Mouse (Mus musculus): ENCODE data around the gene Neurl2. TPM values are rescaled to one million over a fixed set of nuclear protein-coding genes. Genes with fewer than 3 reads are reported as not detected.
A peak's percentile ranks its signal among the peaks of the same experiment; 100 is the strongest.

Gene Neurl2
- polyA plus RNA-seq, 1 experiment from 2014 or later: 50.6 TPM

DNA sequence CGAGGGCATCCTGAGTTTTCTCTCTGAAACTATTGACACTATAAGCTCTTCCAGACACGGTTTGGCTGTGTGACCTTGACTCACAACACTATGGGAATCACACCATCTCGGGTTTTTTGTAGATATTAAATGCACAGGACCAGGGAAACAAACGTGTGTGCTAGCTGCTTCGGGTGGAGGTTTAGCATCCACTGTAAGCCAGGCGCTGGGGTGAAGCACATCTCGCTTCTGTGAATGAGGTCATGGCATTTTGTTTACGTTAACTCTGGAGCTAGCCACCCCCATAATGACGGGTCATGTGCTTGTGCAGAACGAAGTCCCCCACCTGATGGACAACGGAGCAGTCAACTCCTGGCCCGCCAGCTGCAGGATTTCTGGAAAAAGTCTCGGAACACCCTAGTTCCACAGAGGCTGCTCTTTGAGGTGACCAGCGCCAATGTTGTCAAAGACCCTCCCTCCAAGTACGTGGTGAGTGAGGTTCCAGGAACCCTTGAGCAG is 46.8 kb downstream of the Neurl2 start:
- ATAC-seq (replicated peaks; ENCODE audit: extremely low read depth, insufficient read depth, low FRiP score): no peak
- WGBS: 5% methylated on average over 15 of the region's 15 CpGs

DNA sequence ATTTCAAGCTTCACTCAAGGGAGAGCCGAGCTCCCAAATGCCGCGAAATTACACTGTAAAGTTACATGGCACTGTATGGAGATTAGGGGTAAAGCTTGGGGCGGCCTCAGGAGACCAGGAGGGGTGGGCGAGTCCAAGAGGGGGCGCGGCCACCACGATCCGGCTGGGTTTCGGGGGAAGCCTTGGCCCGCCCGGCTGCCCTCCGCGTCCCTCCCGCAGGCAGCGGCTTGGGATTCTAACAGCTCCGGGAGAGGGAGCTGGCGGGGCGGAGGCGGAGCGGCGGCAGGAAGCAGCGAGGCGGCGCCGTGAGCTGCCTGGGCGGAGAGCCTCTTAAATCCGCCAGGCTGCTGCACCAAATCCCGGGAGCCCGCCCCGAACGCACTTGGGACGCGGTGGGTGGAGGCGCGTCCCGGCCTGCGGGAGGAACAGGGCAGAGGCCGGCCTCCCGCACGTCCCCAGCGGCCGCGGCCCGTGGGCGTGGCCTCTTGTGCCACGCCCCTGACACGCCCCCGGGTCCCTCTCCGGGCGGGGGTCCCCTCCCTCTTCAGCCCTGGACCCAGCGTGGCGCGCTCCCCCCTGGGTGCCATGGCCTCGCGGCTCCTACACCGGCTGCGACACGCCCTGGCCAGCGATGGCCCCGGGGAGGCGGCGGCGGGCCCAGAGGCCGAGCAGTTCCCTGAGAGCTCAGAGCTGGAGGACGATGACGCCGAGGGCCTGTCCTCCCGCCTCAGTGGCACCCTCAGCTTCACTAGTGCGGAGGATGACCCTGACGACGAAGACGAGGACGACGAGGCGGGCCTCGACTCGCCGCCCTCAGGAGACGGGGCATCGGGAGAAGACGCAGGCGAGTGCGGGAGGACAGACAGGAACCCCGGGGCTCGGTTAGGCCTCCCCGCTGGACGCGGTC is 47.5 kb downstream of the Neurl2 start, which contains the start of gene Snx21:
Snx21 (plus strand) TSS at position 343 of the 907 bp plus-strand sequence.
- Histone ChIP-seq H3K4me3 (ENCODE audit: low read length) (peak within 1 kb of the TSS; percentile 73), H3K9ac (ENCODE audit: low read length) (peak within 1 kb of the TSS; percentile 90), H3K4me2 (ENCODE audit: low read depth, low read length) (peak within 1 kb of the TSS; percentile 73), H3K9me3 (replicated peaks; ENCODE audit: control insufficient read depth, low read length) (no peaks in the 10 kb centered on the region), H3K36me3 (ENCODE audit: control insufficient read depth, insufficient read depth) (peaks cover 2% of the 10 kb centered on the region; the same call in 1 of the 2 replicates), H3K4me1 (ENCODE audit: control insufficient read depth, insufficient read depth, low read length) (peaks cover 26% of the 10 kb centered on the region), H3K27me3 (ENCODE audit: control insufficient read depth, insufficient read depth, low read length) (no peaks in the 10 kb centered on the region), H3K27ac (ENCODE audit: low read length) (peak within 1 kb of the TSS; percentile 96)
- WGBS: under 1% methylated on average over 84 of the region's 89 CpGs
- ATAC-seq (replicated peaks; ENCODE audit: extremely low read depth, insufficient read depth, low FRiP score): peak; percentile 96

More for the DNA sequence above, 46.8 kb downstream of the Neurl2 start:
- Histone ChIP-seq H3K4me3 (ENCODE audit: low read length) (peak overlapping the region; percentile 73), H3K9me3 (replicated peaks; ENCODE audit: control insufficient read depth, low read length) (no peaks in the 10 kb centered on the region), H3K27me3 (ENCODE audit: control insufficient read depth, insufficient read depth, low read length) (no peaks in the 10 kb centered on the region), H3K4me2 (ENCODE audit: low read depth, low read length) (peak overlapping the region; percentile 73), H3K4me1 (ENCODE audit: control insufficient read depth, insufficient read depth, low read length) (peaks cover 26% of the 10 kb centered on the region), H3K27ac (ENCODE audit: low read length) (peak overlapping the region; percentile 96), H3K36me3 (ENCODE audit: control insufficient read depth, insufficient read depth) (peaks cover 2% of the 10 kb centered on the region; the same call in 1 of the 2 replicates), H3K9ac (ENCODE audit: low read length) (peak overlapping the region; percentile 90)

DNA sequence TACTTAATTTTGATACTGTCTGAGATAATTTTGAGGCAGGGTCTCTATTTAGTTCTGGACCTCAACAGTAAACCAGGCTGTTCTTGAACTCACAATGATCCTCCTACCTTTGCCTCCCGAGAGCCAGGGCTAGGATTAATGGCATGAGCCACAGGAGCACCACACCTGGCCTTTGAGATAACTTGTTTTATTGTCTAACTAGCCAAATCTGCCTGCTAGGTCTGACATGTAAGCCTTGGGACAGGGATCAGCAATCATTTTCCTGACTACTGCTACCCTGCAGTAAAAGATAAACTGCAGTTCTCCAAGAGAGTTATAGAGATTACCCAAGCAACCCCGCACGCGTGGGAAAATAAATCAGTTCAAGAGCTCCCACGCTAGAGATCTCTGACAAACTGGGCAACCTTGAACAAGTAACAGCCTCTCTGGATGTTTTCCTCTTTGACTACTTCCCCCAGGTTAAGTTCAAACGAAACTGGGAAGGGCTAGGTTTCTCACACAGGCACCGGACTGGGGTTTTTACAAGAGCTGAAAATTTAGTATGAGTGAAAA is 48.3 kb downstream of the Neurl2 start:
- Histone ChIP-seq H3K9me3 (replicated peaks; ENCODE audit: control insufficient read depth, low read length) (no peaks in the 10 kb centered on the region), H3K36me3 (ENCODE audit: control insufficient read depth, insufficient read depth) (peaks cover 2% of the 10 kb centered on the region; the same call in 1 of the 2 replicates), H3K4me3 (ENCODE audit: low read length) (peak overlapping the region; percentile 73), H3K27ac (ENCODE audit: low read length) (peak overlapping the region; percentile 96), H3K4me1 (ENCODE audit: control insufficient read depth, insufficient read depth, low read length) (peaks cover 26% of the 10 kb centered on the region), H3K4me2 (ENCODE audit: low read depth, low read length) (peak overlapping the region; percentile 73), H3K27me3 (ENCODE audit: control insufficient read depth, insufficient read depth, low read length) (no peaks in the 10 kb centered on the region), H3K9ac (ENCODE audit: low read length) (peak overlapping the region; percentile 90)
- 5% methylated on average over 7 of the region's 7 CpGs for WGBS
- ATAC-seq (replicated peaks; ENCODE audit: extremely low read depth, insufficient read depth, low FRiP score): no peak

DNA sequence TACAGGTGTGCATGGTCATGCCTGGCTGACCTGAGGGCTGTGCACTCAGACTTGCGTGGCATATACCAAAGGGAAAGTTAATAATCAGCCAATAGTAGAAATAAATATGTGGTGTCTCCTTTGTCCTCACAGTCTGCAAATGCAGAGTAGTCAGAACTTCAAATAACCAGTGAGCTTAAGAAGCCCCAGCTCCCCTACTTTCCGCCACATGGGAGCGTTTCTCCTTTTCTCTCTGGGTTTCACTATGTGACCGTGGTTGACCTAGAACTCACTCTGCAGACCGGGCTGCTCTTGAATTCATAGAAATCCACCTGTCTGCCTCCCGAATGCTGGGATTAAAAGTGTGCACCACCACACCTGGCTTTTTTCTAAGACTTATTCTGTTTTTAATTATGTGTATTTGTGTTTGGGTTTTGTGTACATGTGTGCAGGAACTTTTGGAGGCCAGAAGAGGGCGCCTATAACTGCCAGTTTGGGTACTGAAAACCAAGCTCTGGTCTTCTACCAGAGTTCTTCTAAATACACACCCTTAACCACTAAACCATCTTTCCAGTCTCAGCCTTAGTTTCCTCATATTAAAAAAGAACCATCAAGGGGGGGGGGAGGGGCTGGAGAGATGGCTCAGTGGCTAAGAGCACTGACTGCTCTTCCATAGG is 49.2 kb downstream of the Neurl2 start:
- no peak overlapping the region for H3K4me2 ChIP-seq (ENCODE audit: low read depth, low read length)
- WGBS: 73% methylated on average over 7 of the region's 7 CpGs

DNA sequence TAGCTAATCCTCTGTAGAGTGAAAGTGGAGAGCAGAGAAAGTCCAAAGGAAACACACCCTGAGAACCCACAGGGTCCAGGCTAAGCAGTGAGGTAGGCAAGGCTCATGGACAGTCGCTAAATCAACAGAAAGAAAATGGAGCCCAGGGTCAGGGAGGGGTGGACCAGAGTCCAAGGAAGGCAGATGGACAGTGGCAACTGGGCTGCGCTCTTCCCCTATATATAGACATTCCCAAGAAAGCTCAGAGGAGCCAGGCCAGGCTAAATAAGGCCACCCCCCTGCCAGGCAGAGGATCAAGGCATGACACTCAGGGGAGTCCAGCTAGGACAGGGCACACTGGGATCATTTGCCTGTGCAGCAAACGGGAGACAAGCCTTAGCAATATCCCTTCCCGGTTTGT is 51.4 kb downstream of the Neurl2 start:
- Histone ChIP-seq H3K4me3 (ENCODE audit: low read length) (no peak overlapping the region), H3K9ac (ENCODE audit: low read length) (no peak overlapping the region), H3K27me3 (ENCODE audit: control insufficient read depth, insufficient read depth, low read length) (no peaks in the 10 kb centered on the region), H3K4me1 (ENCODE audit: control insufficient read depth, insufficient read depth, low read length) (peaks cover 9% of the 10 kb centered on the region), H3K9me3 (replicated peaks; ENCODE audit: control insufficient read depth, low read length) (no peaks in the 10 kb centered on the region), H3K36me3 (ENCODE audit: control insufficient read depth, insufficient read depth) (no peaks in the 10 kb centered on the region), H3K27ac (ENCODE audit: low read length) (no peak overlapping the region), H3K4me2 (ENCODE audit: low read depth, low read length) (no peak overlapping the region)
- no peak for ATAC-seq (replicated peaks; ENCODE audit: extremely low read depth, insufficient read depth, low FRiP score)
- 62% methylated on average over 4 of the region's 4 CpGs for WGBS

More for the DNA sequence above, 49.2 kb downstream of the Neurl2 start:
- no peak for ATAC-seq (replicated peaks; ENCODE audit: extremely low read depth, insufficient read depth, low FRiP score)
- Histone ChIP-seq H3K27me3 (ENCODE audit: control insufficient read depth, insufficient read depth, low read length) (no peaks in the 10 kb centered on the region), H3K4me3 (ENCODE audit: low read length) (no peak overlapping the region), H3K4me1 (ENCODE audit: control insufficient read depth, insufficient read depth, low read length) (peaks cover 26% of the 10 kb centered on the region), H3K36me3 (ENCODE audit: control insufficient read depth, insufficient read depth) (peaks cover 2% of the 10 kb centered on the region; the same call in 1 of the 2 replicates), H3K9me3 (replicated peaks; ENCODE audit: control insufficient read depth, low read length) (no peaks in the 10 kb centered on the region), H3K9ac (ENCODE audit: low read length) (no peak overlapping the region), H3K27ac (ENCODE audit: low read length) (no peak overlapping the region)

Other genes with a start within 250 kb of the Neurl2 start
- 0.19 and 0.30 TPM in 2 replicates for gene Wfdc6a, start 248.0 kb downstream of the Neurl2 start, polyA plus RNA-seq (2015; fragmentation: Nextera tagmentation; extraction: Ambion mirVana)
- gene Eppin, start 239.9 kb downstream of the Neurl2 start, polyA plus RNA-seq (2015; fragmentation: Nextera tagmentation; extraction: Ambion mirVana): not detected in 2 replicates
- not detected in 2 replicates for gene Wfdc6b, start 219.9 kb downstream of the Neurl2 start, polyA plus RNA-seq (2015; fragmentation: Nextera tagmentation; extraction: Ambion mirVana)
- not detected in 2 replicates for gene Wfdc8, start 219.8 kb downstream of the Neurl2 start, polyA plus RNA-seq (2015; fragmentation: Nextera tagmentation; extraction: Ambion mirVana)
- gene Wfdc16, start 194.7 kb downstream of the Neurl2 start, polyA plus RNA-seq (2015; fragmentation: Nextera tagmentation; extraction: Ambion mirVana): not detected in 2 replicates
- gene Wfdc10, start 177.4 kb downstream of the Neurl2 start, polyA plus RNA-seq (2015; fragmentation: Nextera tagmentation; extraction: Ambion mirVana): 0.35 TPM in 1 of 2 replicates, not detected in the other
- gene Wfdc9, start 176.9 kb downstream of the Neurl2 start, polyA plus RNA-seq (2015; fragmentation: Nextera tagmentation; extraction: Ambion mirVana): not detected in 2 replicates
- gene Wfdc11, start 159.4 kb downstream of the Neurl2 start, polyA plus RNA-seq (2015; fragmentation: Nextera tagmentation; extraction: Ambion mirVana): not detected in 2 replicates
- 0.35 TPM in 1 of 2 replicates, not detected in the other for gene Wfdc13, start 148.3 kb downstream of the Neurl2 start, polyA plus RNA-seq (2015; fragmentation: Nextera tagmentation; extraction: Ambion mirVana)
- not detected in 2 replicates for gene Spint4, start 135.0 kb downstream of the Neurl2 start, polyA plus RNA-seq (2015; fragmentation: Nextera tagmentation; extraction: Ambion mirVana)
- not detected in 2 replicates for gene Spint5, start 118.2 kb downstream of the Neurl2 start, polyA plus RNA-seq (2015; fragmentation: Nextera tagmentation; extraction: Ambion mirVana)
- 0.51 and 0.80 TPM in 2 replicates for gene Wfdc3, start 87.5 kb downstream of the Neurl2 start, polyA plus RNA-seq (2015; fragmentation: Nextera tagmentation; extraction: Ambion mirVana)
- gene Dnttip1, start 87.5 kb downstream of the Neurl2 start, polyA plus RNA-seq (2015; fragmentation: Nextera tagmentation; extraction: Ambion mirVana): 56.0 and 58.7 TPM in 2 replicates
- 388 and 390 TPM in 2 replicates for gene Ube2c, start 63.6 kb downstream of the Neurl2 start, polyA plus RNA-seq (2015; fragmentation: Nextera tagmentation; extraction: Ambion mirVana)
- 6.7 and 28.8 TPM in 2 replicates for gene Tnnc2, start 53.5 kb downstream of the Neurl2 start, polyA plus RNA-seq (2015; fragmentation: Nextera tagmentation; extraction: Ambion mirVana)
- gene Snx21, start 47.6 kb downstream of the Neurl2 start, polyA plus RNA-seq (2015; fragmentation: Nextera tagmentation; extraction: Ambion mirVana): 40.6 and 45.6 TPM in 2 replicates
- gene Acot8, start 28.6 kb downstream of the Neurl2 start, polyA plus RNA-seq (2015; fragmentation: Nextera tagmentation; extraction: Ambion mirVana): 15.7 and 16.7 TPM in 2 replicates
- 5.9 and 6.4 TPM in 2 replicates for gene Zswim3, start 28.4 kb downstream of the Neurl2 start, polyA plus RNA-seq (2015; fragmentation: Nextera tagmentation; extraction: Ambion mirVana)
- gene Zswim1, start 10.8 kb downstream of the Neurl2 start, polyA plus RNA-seq (2015; fragmentation: Nextera tagmentation; extraction: Ambion mirVana): 10.6 and 12.1 TPM in 2 replicates
- gene Spata25, start 4.9 kb downstream of the Neurl2 start, polyA plus RNA-seq (2015; fragmentation: Nextera tagmentation; extraction: Ambion mirVana): 0.42 TPM in 1 of 2 replicates, not detected in the other
- 173 and 184 TPM in 2 replicates for gene Ctsa, start 583 bp downstream of the Neurl2 start, polyA plus RNA-seq (2015; fragmentation: Nextera tagmentation; extraction: Ambion mirVana)
- 52.0 and 67.2 TPM in 2 replicates for gene Pltp, start 24.3 kb upstream of the Neurl2 start, polyA plus RNA-seq (2015; fragmentation: Nextera tagmentation; extraction: Ambion mirVana)
- 53.4 and 54.5 TPM in 2 replicates for gene Pcif1, start 45.8 kb upstream of the Neurl2 start, polyA plus RNA-seq (2015; fragmentation: Nextera tagmentation; extraction: Ambion mirVana)
- 9.2 and 9.5 TPM in 2 replicates for gene Zfp335, start 78.3 kb upstream of the Neurl2 start, polyA plus RNA-seq (2015; fragmentation: Nextera tagmentation; extraction: Ambion mirVana)
- 3.8 and 9.7 TPM in 2 replicates for gene Mmp9, start 107.3 kb upstream of the Neurl2 start, polyA plus RNA-seq (2015; fragmentation: Nextera tagmentation; extraction: Ambion mirVana)
- gene Slc12a5, start 127.3 kb upstream of the Neurl2 start, polyA plus RNA-seq (2015; fragmentation: Nextera tagmentation; extraction: Ambion mirVana): 0.21 and 0.68 TPM in 2 replicates
- 42.5 and 43.2 TPM in 2 replicates for gene Ncoa5, start 201.4 kb upstream of the Neurl2 start, polyA plus RNA-seq (2015; fragmentation: Nextera tagmentation; extraction: Ambion mirVana)
- 7.8 and 9.2 TPM in 2 replicates for gene Cd40, start 222.2 kb upstream of the Neurl2 start, polyA plus RNA-seq (2015; fragmentation: Nextera tagmentation; extraction: Ambion mirVana)

All from heart, embryonic 16.5 days (tissue).